Mouse (Mus musculus): ENCODE measurements around the gene Rab24.

The Rab24 gene

DNA sequence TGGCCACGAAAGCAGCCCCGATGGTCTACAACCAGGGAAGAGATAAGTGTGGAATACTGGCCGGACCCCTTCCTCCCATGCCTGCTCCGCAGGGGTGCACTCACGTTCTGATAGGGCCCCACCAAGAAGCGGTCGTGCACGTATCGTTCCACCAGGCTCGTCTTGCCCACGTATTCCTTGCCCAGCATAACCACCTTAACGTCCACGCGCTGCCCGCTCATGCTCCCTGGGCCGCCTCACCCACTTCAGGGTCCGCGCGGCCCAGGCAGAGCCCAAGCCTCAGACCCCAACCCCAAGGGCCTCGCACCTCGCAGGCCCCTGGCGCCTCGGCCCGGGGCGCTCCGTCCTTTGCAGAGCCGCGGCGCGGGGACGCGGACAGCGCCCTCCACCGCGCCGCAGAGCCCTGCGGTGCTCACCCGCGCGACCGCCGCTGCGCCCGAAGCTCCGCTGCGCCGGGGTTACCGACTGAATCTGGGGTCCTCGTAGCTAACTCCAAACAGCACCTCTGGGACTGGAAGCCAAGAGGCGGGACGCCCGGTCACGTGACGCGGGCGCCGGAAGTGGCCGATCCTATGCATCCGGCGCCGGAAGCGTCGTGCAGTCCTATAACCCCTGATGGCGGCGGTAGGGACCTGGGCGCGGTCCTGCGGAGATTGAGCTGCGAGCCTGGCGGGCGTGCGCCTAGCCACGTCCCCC, at the start of gene Rab24:
Rab24 (minus strand) TSS at position 513 of the 696 bp plus-strand sequence.
- DNase-seq (ENCODE audit: extremely low read depth, insufficient read length, low spot score) = peak; percentile 91

DNA sequence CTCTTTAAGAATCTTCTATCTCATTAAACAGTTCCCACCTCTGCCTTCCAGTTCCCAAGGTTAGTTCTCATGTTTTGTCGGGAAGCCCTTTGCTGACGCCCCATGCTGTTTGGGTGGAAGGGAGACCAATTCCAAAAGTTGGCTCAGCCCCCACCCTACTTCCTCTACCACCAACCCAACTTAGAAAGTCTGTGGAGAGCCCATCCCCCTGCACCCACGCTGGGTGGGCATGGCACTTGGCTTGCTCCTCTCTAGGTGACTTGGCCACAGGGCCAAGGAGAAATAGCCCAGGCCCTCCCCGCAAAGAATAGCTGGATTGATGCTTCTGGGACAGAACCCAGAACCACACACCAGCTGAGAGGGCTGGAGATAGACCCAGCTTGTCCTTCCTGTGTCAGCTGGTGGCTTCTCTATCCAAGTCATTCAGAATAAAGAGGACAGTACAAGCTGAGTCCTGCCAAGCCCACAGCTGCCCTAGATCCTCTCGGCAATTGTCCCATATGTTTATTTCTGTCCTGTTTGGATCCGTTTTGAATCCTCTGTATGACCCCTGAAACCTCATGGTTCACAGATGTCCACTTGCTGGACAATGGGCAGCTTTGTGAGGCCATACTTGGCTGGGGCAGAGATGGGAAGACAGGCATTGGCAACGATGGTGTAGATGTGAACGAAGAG, 49.4 kb upstream of the Rab24 start:
- DNase-seq (ENCODE audit: extremely low read depth, insufficient read length, low spot score) = no peak

DNA sequence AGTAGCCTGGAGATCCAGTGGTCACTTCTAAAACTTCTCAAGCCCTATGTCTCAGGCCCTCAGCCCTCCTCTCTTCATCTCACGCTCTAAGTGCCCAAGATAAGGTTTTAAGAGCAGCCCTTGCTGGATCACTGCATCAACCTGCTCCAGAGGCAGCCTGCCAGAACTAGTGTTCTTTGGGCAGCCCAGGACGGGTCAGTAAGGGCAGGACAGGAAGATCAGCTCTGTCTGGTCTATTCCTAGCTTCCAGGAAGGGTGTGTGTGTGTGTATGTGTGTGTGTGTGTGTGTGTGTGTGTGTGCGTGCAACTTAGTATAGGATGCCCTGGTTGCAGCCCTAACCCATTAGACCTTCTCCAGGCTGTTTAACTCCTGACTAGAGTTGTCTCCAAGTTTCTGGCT, 48.5 kb upstream of the Rab24 start:
- DNase-seq (ENCODE audit: extremely low read depth, insufficient read length, low spot score) = no peak

DNA sequence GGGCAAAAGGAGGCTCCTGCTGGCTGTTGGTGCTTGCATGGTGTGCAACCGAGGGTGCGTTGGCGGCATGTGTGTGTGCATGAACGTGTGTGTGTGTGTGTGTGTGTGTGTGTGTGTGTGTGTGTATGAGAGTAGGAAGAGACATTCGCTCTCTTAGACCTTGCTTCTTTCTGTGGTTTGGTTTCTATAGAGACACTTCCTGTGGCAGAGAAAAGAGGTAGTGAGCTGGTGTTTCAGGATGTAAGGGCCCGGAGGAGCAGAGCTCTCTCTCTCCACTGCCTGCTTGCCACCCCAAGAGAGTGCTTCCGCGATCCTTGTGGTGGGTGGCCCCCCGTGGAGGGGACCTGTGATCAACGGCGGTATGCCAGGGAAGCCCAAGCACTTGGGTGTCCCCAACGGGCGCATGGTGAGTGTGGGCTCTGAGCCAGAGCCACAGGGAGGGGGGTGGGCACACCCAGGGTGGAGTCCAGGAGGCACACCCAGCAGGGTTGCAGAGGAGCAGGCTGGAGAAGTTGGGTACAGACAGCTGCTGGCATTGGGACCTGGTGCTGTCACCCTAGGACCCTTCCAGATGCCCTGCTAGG, 47.9 kb upstream of the Rab24 start, which contains the start of gene Rgs14:
Rgs14 (plus strand) TSS at position 202 of the 584 bp plus-strand sequence.
- DNase-seq (ENCODE audit: extremely low read depth, insufficient read length, low spot score) = peak; percentile 56

DNA sequence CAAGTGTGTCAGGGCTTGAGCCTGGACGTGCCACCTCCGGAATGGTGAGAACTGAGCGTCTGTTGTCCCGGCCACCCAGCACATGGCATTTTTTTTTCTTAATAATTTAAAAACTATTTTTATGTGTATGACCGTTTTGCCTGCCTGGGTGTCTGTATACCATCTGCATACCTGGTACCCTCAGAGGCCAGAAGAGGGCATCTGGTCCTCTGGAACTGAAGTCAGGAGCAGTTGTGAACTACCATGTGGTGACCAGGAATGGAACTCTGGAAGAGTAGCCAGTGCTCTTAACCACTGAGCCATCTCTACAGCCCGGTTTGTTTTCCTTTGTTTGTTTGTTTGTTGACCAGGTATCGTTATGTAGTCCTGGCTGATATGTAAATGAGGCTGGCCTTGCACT, 46.7 kb upstream of the Rab24 start:
- no peak for DNase-seq (ENCODE audit: extremely low read depth, insufficient read length, low spot score)

DNA sequence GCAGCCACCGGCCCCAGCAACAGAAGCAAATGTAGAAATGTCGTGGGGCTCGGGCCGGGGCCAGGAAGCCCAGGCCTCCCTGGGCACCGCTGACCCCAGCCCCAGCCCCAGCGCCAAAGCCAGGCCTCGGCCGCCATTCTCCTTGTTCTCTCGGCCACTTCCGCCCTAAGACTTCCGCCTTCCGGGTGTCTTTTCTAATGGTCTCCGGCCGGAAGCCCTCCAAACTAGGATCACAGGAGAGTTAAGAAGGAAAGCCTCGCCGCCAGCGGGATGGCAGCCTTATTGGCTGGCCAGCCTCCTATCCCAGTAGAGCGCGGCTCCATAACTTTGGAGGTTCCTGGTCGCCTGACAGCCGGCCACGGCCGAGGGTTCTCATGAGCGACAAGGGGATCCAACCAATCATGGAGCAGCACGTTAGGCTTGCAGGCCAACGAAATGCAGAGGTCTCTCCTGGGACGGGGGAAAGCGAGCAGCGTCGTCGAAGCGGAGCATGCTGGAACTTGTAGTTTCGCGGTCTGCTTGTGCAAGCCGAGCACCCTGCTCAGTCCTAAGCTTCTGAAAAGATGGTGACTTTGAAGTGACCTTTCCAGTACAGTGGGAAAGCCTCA, 40.8 kb upstream of the Rab24 start, which contains the start of gene Lman2:
Lman2 (minus strand) TSS at position 331 of the 608 bp plus-strand sequence.
- peak; percentile 96 for DNase-seq (ENCODE audit: extremely low read depth, insufficient read length, low spot score)

DNA sequence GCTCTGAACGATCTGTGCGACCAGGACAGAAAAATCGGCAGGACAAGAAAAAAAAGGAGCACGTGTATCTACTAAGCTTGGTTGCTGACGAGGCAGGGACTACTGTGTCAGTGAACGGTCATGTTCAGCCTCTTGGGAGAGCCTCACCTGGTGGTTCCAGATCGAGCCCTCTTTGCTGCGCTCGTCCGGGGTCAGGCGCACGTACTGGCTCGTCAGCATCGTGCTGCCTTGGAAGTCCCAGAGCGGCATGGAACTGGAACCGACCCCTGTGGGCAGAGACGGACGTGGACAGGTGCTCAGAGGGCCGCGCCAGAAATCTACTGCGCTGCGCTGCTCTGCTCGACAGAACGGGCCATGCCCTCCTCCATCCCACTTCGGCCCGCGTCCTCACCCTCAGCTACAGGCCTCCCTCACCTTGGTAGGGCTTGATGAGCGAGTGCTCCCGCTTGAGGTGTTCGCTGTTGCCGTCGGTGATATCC, 40.3 kb upstream of the Rab24 start:
- no peak for DNase-seq (ENCODE audit: extremely low read depth, insufficient read length, low spot score)

DNA sequence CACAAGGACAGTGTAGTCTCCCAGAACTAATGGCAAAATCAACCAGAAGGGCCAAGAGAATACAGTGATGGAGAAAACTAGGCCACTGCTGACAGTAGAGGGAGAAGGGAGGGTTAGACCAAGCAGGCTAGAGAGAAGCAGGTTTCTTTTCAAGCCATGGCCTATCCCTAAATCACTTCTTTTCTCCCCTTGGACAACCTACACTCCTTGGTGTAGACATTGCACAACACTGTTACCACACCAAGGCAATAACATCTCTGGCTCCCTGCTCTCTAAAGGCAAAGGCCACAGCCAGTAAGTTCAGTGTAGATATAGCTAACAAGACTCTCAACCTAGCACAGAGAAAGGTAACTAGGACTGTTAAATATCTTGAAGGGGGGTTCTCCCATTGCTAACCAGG, 39.4 kb upstream of the Rab24 start:
- DNase-seq (ENCODE audit: extremely low read depth, insufficient read length, low spot score) = no peak

DNA sequence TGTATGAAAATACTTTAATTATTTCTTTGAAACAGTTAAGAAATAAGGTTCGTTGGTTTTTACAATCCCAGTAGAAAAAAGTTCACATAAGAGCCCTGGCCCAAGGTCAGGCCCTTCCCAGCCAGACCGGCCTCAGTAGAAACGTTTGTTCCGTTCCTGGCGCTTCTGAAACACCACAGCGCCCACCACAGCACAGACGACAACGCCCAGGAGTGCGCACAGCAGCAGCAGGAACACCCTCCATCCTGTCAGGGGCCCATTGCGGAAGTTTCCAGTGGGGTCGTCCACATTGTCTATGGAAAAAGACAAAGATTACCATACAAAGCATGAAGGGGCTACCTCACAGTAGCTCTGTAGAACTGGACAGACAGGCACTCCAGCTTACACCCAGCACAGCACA, 25.0 kb upstream of the Rab24 start:
- DNase-seq (ENCODE audit: extremely low read depth, insufficient read length, low spot score) = no peak

DNA sequence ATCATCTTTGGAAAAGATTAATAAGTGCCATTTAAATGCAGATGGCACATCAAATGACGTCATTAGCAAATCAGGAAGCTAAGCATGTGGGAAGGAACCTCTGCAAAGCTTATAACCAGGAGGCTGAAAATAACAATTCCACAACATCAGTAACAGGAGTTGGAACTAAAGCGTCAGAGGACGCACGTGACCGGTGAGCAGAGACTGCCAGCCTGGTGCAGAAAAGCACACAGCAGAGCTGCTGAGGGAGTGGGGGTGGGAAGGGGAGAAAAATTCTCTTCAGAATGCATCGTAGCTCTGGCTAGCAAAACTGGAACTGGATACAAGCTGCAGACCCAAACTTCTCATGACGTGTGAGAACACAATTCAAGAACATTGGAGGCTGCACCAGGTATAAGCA, 22.5 kb upstream of the Rab24 start:
- no peak for DNase-seq (ENCODE audit: extremely low read depth, insufficient read length, low spot score)

DNA sequence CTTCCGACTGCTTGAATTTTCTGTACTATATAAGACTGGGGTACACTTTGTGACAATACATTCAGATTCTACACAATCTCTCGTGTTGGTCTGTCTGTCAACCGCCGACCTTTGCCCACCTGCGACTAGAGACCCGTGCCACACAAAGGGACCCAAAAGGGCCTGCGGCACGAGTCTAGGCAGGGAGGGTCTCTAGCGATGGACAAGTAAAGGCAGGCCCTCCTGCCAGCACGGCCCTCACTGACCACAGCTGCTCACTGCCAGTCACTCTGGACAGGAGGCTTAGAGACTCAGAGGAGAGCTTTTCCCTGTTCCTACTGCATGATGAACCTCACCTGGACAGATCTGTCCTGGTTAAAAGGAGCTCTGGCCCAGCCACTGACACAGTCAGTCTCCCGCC, 20.7 kb upstream of the Rab24 start:
- DNase-seq (ENCODE audit: extremely low read depth, insufficient read length, low spot score) = no peak

DNA sequence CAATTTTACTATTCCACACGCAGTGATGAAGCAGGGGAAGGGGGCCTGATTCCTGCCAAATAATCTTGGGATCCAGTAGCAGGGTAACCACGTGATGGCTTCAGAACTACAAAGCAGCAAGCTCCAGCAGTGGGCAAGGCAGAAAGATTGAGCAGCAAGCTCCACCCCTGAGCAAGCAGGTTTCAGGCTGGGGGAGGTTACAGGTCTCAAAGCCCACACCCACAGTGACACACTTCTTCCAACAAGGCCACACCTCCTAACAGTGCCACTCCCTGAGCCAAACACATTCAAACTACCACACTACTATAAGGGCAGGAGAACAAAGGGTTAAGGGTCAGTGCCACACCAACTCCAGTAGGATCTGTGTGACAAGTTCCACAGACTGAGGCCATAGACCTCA, 17.5 kb upstream of the Rab24 start:
- peak; percentile 35 for DNase-seq (ENCODE audit: extremely low read depth, insufficient read length, low spot score)

DNA sequence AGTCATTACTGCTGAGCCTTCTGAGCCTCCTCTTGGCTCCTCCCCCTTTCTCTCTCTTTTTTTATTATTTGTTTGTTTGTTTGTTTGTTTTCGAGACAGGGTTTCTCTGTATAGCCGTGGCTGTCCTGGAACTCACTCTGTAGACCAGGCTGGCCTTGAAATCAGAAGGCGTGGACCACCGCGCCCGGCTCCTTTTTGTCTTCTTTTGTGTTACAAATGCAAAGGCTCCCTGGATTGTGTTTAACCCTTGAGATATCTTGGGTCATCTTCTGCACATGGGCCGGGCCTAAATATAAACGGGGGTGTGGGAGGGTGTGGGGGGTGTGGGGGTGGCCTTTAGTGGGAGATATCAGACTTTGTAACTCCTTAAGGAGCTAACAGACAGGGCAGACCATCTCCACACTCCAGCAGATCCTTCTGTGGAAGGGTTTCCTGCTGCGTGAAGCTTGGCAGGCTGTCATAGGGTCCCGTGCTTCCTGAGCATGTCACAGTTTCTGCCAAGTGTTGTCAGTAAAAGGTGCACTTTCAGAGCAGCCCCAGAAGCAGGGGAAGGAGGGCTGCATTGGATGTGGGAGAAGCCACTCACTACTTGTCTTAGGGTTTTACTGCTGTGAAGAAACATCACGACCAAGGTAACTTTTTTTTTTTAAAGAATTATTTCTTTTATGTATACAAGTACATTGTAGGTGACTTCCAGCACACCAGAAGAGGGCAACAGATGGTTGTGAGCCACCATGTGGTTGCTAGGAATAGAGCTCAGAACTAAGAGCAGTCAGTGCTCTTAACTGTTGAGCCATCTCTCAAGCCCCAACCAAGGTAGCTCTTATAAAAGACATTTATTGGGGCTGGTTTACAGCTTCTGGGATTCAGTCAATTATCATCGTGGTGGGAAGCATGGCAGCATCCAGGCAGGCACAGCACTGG, 16.6 kb upstream of the Rab24 start:
- no peak for DNase-seq (ENCODE audit: extremely low read depth, insufficient read length, low spot score)

DNA sequence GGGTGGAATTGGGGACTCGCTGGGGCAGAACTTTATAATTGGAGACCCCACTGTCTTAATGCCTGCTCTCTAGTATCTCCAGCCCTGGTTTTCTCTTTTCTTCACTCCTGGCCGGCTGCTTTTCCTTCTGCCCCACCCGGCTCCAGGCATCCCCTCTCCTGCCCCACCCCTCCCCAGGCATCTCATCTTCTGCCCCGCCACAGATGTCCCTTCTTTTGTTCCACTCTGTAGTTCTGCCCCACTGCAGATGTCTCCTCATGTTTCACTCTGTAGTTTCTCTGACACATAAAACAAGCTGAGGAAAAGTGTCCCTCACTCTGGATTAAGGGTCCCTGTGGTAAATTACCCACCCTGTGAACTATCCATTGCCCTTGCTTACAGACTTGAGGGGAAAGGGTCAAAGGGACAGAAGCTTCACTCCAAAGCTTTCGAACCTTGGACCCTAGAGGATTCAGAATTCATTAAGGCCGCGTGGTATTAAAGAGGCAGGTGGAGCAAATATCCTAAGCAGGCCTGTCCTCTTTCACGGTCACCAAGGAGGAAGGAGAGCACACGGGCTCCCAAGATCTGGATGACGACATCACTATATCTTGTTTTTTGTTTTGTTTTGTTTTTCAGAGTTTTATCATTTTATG, 15.7 kb upstream of the Rab24 start:
- DNase-seq (ENCODE audit: extremely low read depth, insufficient read length, low spot score) = no peak

DNA sequence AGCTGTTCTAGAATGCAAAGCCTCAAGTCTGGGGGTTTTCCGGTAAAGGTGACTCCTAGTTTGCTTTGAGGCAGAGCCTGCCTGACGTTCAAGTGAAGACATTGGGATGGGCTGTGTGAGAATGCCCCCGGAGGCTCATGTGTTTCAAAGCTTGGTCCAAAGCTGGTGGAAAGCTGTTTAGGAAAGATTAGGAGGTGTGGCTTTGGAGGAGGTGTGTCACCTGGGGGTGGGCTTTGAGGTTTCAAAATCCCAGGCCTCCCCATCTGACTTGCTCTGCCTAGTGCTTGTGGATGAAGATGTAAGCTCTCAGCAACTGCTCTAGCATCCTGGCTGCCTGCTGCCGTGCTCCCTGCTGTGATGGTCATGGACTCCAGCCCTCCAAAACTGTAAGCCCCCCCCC, 14.0 kb upstream of the Rab24 start:
- no peak for DNase-seq (ENCODE audit: extremely low read depth, insufficient read length, low spot score)

DNA sequence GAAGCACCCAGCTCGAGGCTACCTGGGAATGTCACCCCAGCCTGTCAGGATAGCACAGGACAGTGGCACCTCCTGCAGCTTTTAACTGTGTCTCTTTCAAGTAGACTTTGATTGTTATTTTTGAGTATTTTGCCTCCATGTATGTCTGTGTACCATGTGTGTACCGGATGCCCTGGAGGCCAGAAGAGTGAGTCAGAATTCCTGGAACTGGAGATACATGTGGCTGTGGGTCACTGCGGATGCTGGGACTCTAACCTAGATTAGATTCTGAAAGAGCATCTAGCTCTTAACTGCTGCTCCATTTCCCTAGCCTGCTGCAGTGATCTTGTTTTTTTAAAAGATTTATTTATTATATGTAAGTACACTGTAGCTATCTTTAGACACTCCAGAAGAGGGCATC, 10.6 kb upstream of the Rab24 start:
- DNase-seq (ENCODE audit: extremely low read depth, insufficient read length, low spot score) = peak; percentile 44

DNA sequence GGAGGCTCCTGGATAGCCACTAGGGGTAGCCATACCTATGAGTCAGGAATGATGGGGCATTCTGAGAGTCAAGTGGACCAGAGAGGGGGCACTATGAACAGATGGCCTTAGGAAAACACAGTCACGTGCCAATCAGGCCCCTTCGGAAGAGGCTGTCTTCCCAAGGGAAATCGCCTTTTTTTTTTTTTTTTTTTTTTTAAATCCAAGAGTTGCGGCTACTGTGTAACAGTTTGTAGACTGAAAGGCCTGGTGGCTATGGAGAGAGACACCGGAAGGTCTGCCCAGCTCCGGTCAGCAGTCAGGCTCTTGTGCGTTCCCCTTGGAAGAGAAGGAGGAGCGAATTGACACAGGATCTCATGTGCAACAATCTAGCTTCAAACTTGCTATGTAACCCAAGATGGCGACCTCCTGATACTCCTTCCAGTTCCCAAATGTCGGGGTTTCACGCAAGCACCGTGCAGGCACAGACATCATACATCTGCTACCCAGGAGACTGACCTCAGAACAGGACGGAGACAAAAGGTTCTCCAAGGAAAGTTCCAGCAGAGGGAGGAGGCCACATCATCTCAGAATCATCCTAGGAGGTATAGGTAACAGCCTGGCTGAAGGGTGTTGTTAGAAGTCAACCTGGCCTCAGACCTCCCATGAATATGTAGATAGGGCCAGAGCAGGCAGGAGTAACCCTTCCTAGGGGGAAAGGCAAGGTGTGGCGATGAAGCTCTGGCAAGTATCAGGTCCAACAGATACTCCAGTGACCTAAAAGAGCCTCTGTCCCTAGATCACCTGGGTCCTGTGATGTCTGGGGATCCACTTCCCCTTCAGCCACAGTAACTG, 9.0 kb upstream of the Rab24 start:
- no peak for DNase-seq (ENCODE audit: extremely low read depth, insufficient read length, low spot score)

DNA sequence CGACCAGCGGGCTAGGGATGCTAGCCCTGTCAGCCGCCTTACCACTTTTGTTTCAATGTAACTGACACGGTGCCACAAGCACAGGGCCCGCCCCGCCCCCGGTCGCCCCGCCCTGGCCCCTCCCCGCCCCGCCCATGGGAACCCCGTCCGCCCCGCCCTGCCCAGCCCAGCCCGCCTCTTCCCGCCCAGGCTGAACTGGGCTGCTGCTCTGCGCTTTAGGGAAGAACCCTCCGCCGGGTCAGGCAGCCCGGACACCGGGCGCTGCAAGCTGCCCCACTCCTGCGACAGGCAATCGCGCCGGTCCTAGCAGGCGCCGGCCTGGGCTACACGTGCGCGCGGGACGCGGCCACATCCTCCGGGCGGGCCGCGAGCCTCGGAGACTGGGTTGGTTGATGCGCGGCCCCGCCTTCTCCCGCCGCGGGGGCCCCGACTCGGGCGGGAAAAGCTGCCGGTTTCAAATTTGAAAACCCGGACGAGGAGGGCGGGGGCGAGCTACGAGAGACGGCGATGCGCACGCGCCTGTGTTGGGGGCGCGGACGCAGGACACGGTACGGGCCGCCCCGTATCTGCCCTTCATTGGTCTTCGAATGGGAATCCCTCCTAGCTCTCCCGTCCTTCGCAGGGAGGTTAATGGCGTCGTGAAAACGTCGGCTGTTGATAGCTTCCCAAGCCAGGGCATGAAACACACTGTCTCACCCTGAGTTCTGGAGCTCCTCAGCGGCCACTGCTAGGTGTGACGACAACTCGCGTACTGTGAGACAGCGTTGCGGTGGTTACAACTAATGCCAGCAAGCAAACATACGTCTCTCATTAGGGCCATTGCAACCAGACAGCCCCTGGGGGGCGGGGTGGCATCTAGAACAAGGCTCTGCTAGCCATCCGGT, 8.2 kb upstream of the Rab24 start, which contains the start of gene Mxd3:
Mxd3 (minus strand) TSS at position 141 of the 884 bp plus-strand sequence.
- DNase-seq (ENCODE audit: extremely low read depth, insufficient read length, low spot score) = peak; percentile 94

Measured in 3134 (cell line).